Mouse (Mus musculus): ENCODE measurements at regions not wholly inside any gene's neighbourhood (a gene's known extent, or its start where the extent isn't known, plus 50 kb on each side); places are given as distances from the start of the nearest gene placed in this dataset.

DNA sequence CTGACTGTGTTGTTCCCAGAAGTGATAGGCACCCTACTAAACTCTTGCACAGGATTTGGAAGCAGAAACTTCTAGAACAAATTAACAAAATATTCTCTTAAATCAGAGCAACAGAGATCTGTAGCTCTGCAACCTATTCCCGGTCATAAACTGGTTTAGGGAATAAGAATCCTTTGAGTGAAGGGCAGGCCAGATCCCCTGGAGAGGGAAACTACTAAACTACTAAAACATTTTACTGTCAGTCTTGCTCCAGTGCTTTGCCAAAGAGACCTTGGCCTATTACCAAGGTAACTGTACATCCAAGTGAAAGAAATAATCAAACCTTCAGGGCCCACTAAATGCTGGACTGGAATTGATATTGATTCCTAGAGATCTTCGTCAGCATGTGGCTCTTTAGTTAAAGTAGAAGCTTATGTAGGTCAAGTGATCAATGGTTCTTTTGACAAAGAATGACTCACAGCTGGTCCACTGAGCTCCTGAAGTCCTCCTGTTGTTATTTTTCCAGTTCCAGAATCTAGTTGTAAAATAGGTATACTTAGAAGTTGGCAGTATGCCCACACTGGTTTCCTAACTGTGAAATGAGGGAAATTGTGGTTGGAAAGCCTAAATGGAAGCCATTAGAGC is 91.6 kb upstream of the Slc24a2 start:
- WGBS = 64% methylated on average over 2 of the region's 2 CpGs
- H3K4me1 ChIP-seq (ENCODE audit: control insufficient read depth, insufficient read depth, low read length) = no peaks in the 10 kb centered on the region
- DNase-seq = no peak
- TF ChIP-seq CTCF (IDR thresholded peaks at IDR 0.05; ENCODE audit: insufficient read depth, low read length) = no peak
- TF ChIP-seq POLR2A (IDR thresholded peaks at IDR 0.05; ENCODE audit: borderline replicate concordance, extremely low read depth, low read depth, low read length) = no peak
- H3K4me3 ChIP-seq (replicated peaks; ENCODE audit: extremely low read depth, low read depth, low read length) = no peak overlapping the region

DNA sequence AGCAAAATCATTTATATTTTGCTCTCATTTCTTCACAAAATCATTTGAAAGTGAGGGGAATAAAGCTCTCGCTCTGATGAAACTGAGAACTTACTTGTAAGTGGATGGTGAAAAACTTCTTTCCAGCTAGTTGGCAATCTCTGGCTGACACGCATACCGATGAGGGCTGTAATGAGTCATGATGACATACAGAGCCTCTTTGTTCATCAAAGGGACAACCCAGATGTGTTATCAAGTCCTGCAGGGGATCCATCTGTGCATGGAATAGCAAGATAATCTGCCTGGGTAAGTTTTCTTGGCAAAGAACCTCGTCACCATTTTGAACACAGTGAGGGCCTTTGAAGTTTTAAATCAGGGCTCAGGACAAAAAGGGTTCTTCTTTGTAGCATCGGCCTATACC is 67.9 kb upstream of the Slc24a2 start:
- no peak overlapping the region for H3K4me3 ChIP-seq (replicated peaks; ENCODE audit: extremely low read depth, low read depth, low read length)
- DNase-seq = no peak
- WGBS = 69% methylated on average over 5 of the region's 5 CpGs
- TF ChIP-seq CTCF (IDR thresholded peaks at IDR 0.05; ENCODE audit: insufficient read depth, low read length) (no peak), POLR2A (IDR thresholded peaks at IDR 0.05; ENCODE audit: borderline replicate concordance, extremely low read depth, low read depth, low read length) (no peak)
- no peaks in the 10 kb centered on the region for H3K4me1 ChIP-seq (ENCODE audit: control insufficient read depth, insufficient read depth, low read length)

DNA sequence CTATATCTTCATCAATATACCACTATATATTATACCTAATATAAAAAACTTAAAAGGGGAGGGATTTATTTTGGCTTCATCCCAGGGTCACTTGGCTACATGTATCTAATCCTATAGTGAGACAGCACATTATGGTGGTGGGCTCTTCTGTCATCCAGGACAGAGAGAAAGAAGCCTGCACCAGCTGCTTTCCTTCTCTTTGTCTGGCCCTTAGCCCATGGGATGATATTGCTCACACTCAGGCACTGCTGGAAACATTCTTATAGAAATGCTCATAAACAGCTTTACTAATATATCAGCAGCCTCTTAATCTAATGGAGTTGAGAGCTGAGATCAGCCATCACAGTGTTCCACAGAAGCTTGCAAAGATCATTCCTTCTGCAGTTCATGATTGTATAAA is 64.3 kb upstream of the Slc24a2 start:
- H3K4me1 ChIP-seq (ENCODE audit: control insufficient read depth, insufficient read depth, low read length) = no peaks in the 10 kb centered on the region
- no peak overlapping the region for H3K4me3 ChIP-seq (replicated peaks; ENCODE audit: extremely low read depth, low read depth, low read length)
- TF ChIP-seq POLR2A (IDR thresholded peaks at IDR 0.05; ENCODE audit: borderline replicate concordance, extremely low read depth, low read depth, low read length) (no peak), CTCF (IDR thresholded peaks at IDR 0.05; ENCODE audit: insufficient read depth, low read length) (no peak)
- no peak for DNase-seq

All from lung, adult 2 months (tissue).